Mouse (Mus musculus): Measurements from ENCODE around the gene Olfr437. TPM values are rescaled to one million over a fixed set of nuclear protein-coding genes. Genes with fewer than 3 reads are reported as not detected.
"Not testable (repeated sequence)": the region's sequence is repeated elsewhere in the genome, so short reads cannot be mapped to it uniquely, and the experiment has no call there.

The Olfr437 gene
- polyA plus RNA-seq (2016; fragmentation: Nextera tagmentation; extraction: Ambion mirVana), result not detected in 2 replicates

DNA sequence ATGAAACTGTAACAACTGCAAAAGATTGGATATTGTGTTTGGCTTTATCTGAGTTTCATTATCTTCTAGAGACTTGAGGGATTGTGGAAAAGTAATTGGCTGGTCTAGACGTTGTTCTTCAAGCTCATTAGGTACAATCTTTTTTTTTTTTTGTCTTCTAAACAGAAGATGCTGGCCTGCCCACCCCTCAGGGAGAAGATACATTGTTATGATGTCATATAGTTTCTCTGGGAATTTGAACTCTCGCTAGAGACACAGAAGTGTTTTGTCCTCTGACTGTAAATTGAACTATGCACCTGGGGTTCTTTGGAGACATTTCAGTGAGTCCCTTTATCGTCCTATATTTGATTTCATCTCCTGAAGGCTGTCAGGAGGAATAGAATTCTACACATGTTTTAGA is at the start of gene Olfr437:
Gene Olfr437 (plus strand): TSS at position 301 of the 400 bp plus-strand sequence.
- no peak within 1 kb of the TSS for H3K27ac ChIP-seq (replicated peaks)
- H3K9me3 ChIP-seq (replicated peaks), result no peaks in the 10 kb centered on the region
- H3K4me3 ChIP-seq, result no peak within 1 kb of the TSS
- whole genome bisulfite sequencing, result 82% methylated on average over 3 of the region's 3 CpGs
- no peaks in the 10 kb centered on the region for H3K4me1 ChIP-seq
- DNase-seq (ENCODE audit: low spot score), result no peak
- H3K27me3 ChIP-seq (ENCODE audit: low read depth, poor library complexity, severe bottlenecking), result no peaks in the 10 kb centered on the region
- no peaks in the 10 kb centered on the region for H3K36me3 ChIP-seq

DNA sequence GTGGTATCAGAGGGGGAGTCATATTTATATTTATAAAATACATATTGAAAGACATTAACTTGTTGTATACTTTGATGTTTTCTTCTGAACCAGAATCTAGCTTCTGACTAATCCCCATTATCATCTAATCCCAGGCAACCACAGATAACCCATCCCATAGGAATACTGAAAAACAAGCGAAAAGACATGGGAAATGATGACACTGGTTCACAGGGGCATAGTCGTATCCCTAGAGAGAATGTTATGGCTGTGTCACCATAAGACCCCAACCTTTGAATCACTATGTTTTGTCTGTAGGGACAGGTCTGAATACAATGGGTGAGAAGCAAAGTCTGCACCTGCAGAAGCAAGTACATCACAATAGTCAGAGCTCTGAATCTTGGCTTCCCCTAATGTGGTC is 16.8 kb upstream of the Olfr437 start, which contains the start of gene Olfr237-ps1:
Gene Olfr237-ps1 (plus strand): TSS at position 301 of the 400 bp plus-strand sequence.
- not testable (repeated sequence) for H3K27ac ChIP-seq (replicated peaks); H3K9me3 ChIP-seq (replicated peaks); H3K36me3 ChIP-seq; DNase-seq (ENCODE audit: low spot score); H3K27me3 ChIP-seq (ENCODE audit: low read depth, poor library complexity, severe bottlenecking); H3K4me1 ChIP-seq; H3K4me3 ChIP-seq
- WGBS, result 84% methylated on average over 2 of the region's 2 CpGs

DNA sequence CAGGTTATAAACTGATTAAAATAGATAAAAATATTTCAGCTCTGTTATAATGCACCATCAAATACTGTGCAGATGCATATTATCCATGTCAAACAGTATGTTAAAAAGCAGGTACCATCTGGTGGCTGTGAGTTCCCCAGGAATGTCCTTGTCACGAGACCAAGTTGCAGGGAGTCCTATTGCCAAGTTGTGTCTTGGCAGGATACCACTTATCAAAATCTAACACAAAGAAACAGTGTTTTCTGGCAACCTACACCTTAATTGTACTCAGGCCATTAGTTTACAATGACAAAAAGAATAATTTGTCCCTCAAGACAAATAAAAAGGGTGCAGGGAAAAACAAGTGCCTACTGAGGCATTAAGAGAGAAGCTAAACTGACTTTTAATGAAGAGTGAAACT is 3.6 kb upstream of the Olfr437 start:
- H3K27me3 ChIP-seq (ENCODE audit: low read depth, poor library complexity, severe bottlenecking), result no peaks in the 10 kb centered on the region
- no peaks in the 10 kb centered on the region for H3K9me3 ChIP-seq (replicated peaks)
- H3K4me1 ChIP-seq, result no peaks in the 10 kb centered on the region
- no peaks in the 10 kb centered on the region for H3K36me3 ChIP-seq
- H3K27ac ChIP-seq (replicated peaks), result no peak overlapping the region
- whole genome bisulfite sequencing, result 89% methylated on average over 1 of the region's 1 CpGs
- no peak for DNase-seq (ENCODE audit: low spot score)
- H3K4me3 ChIP-seq, result no peak overlapping the region

DNA sequence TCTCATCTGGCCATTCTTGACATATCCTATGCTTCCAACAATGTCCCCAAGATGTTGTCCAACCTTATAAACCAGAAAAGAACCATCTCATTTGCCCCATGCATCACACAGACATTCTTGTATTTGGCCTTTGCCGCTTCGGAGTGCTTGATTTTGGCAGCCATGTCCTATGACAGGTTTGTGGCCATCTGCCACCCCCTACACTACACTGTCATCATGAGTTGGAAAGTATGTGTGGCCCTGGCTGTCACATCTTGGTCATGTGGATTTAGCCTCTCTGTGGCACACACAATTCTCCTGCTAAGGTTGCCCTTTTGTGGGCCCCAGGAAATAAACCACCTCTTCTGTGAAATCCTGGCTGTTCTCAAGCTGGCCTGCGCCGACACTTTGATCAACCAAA is 4.2 kb downstream of the Olfr437 start:
- H3K36me3 ChIP-seq, result no peaks in the 10 kb centered on the region
- H3K27me3 ChIP-seq (ENCODE audit: low read depth, poor library complexity, severe bottlenecking), result no peaks in the 10 kb centered on the region
- H3K4me3 ChIP-seq, result no peak overlapping the region
- H3K27ac ChIP-seq (replicated peaks), result no peak overlapping the region
- WGBS, result 92% methylated on average over 4 of the region's 4 CpGs
- no peaks in the 10 kb centered on the region for H3K9me3 ChIP-seq (replicated peaks)
- no peak for DNase-seq (ENCODE audit: low spot score)
- no peaks in the 10 kb centered on the region for H3K4me1 ChIP-seq

- 83% methylated on average over 4 of the region's 4 CpGs for WGBS
These were observed 8.8 kb downstream of the Olfr437 start, which contains the start of gene Olfr13 for GRCm38 (mm10) chr6:43171840-43172239. Gene Olfr13 (plus strand): TSS chr6:43172140.

DNA sequence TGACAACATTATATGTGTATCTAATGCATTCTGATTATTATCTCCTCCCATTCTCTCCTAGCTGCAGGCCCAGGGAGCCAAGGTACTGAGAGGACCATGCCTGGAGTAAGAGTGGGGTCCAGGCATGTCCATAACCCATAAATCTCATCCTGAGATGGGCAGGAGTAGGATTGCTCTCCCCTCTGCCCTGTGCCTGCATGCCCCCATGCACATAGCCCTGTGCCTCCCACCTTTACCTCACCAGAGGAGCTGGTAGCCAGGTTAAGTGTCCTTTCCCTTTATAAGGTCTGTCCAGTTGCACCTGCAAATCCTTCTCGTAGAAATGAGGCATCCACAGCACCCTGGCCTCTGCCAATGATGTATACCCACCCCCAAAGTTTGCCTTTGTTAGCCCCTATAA is 15.0 kb downstream of the Olfr437 start:
- Histone ChIP-seq H3K4me1 (no peaks in the 10 kb centered on the region), H3K4me3 (no peak overlapping the region), H3K27ac (replicated peaks) (no peak overlapping the region), H3K27me3 (ENCODE audit: low read depth, poor library complexity, severe bottlenecking) (no peaks in the 10 kb centered on the region), H3K9me3 (replicated peaks) (no peaks in the 10 kb centered on the region), H3K36me3 (no peaks in the 10 kb centered on the region)
- DNase-seq (ENCODE audit: low spot score), result no peak
- WGBS, result 74% methylated on average over 1 of the region's 1 CpGs

More at GRCm38 (mm10) chr6:43171840-43172239, 8.8 kb downstream of the Olfr437 start, which contains the start of gene Olfr13:
- Histone ChIP-seq H3K9me3 (replicated peaks) (no peaks in the 10 kb centered on the region), H3K27ac (replicated peaks) (no peak within 1 kb of the TSS), H3K27me3 (ENCODE audit: low read depth, poor library complexity, severe bottlenecking) (no peaks in the 10 kb centered on the region), H3K4me3 (no peak within 1 kb of the TSS), H3K36me3 (no peaks in the 10 kb centered on the region), H3K4me1 (no peaks in the 10 kb centered on the region)
- DNase-seq (ENCODE audit: low spot score), result no peak

GRCm38 (mm10) chr6:43178584-43179501 is 15.8 kb downstream of the Olfr437 start:
- Histone ChIP-seq H3K9me3 (replicated peaks) (no peaks in the 10 kb centered on the region), H3K4me1 (no peaks in the 10 kb centered on the region), H3K36me3 (no peaks in the 10 kb centered on the region), H3K4me3 (no peak overlapping the region), H3K27ac (replicated peaks) (no peak overlapping the region), H3K27me3 (ENCODE audit: low read depth, poor library complexity, severe bottlenecking) (no peaks in the 10 kb centered on the region)
- DNase-seq (ENCODE audit: low spot score), result no peak
- WGBS, result 76% methylated on average over 6 of the region's 6 CpGs

GRCm38 (mm10) chr6:43190986-43191385 is 27.9 kb downstream of the Olfr437 start:
- Histone ChIP-seq H3K9me3 (replicated peaks) (no peaks in the 10 kb centered on the region), H3K4me3 (no peak overlapping the region)
- 93% methylated on average over 3 of the region's 3 CpGs for WGBS

DNA sequence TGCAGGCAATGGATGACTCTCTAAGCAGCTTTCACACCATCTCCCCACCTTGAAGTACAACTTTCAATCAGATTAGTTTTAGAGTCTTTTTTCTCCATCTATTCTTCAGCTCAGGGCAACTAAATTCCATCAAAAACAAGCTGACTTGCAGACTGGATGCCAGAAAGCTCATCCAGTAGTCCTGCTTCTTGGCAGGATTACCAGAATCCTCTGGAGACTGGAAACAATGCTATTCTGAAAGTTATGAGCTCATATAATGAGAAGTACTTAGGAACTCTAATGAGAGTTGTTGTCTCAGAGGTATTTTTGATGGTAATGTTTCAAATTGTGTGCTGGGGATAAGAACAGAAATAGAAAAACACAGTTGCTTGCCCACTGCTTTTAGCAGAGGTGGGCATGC is 33.7 kb downstream of the Olfr437 start, which contains the start of gene Olfr435:
Gene Olfr435 (plus strand): TSS at position 366 of the 400 bp plus-strand sequence.
- no peak within 1 kb of the TSS for H3K27ac ChIP-seq (replicated peaks)
- H3K27me3 ChIP-seq (ENCODE audit: low read depth, poor library complexity, severe bottlenecking), result no peaks in the 10 kb centered on the region
- H3K4me3 ChIP-seq, result no peak within 1 kb of the TSS
- no peak for DNase-seq (ENCODE audit: low spot score)
- H3K4me1 ChIP-seq, result no peaks in the 10 kb centered on the region
- no peaks in the 10 kb centered on the region for H3K36me3 ChIP-seq
- H3K9me3 ChIP-seq (replicated peaks), result no peaks in the 10 kb centered on the region

More at GRCm38 (mm10) chr6:43190986-43191385, 27.9 kb downstream of the Olfr437 start:
- Histone ChIP-seq H3K27me3 (ENCODE audit: low read depth, poor library complexity, severe bottlenecking) (no peaks in the 10 kb centered on the region), H3K36me3 (no peaks in the 10 kb centered on the region), H3K27ac (replicated peaks) (no peak overlapping the region), H3K4me1 (no peaks in the 10 kb centered on the region)
- no peak for DNase-seq (ENCODE audit: low spot score)

- Histone ChIP-seq H3K36me3 (no peaks in the 10 kb centered on the region), H3K4me1 (no peaks in the 10 kb centered on the region), H3K27ac (replicated peaks) (no peak overlapping the region), H3K9me3 (replicated peaks) (no peaks in the 10 kb centered on the region), H3K4me3 (no peak overlapping the region), H3K27me3 (ENCODE audit: low read depth, poor library complexity, severe bottlenecking) (no peaks in the 10 kb centered on the region)
- DNase-seq (ENCODE audit: low spot score), result no peak
- 77% methylated on average over 3 of the region's 3 CpGs for WGBS
These were observed 35.0 kb downstream of the Olfr437 start for GRCm38 (mm10) chr6:43198094-43198493.

DNA sequence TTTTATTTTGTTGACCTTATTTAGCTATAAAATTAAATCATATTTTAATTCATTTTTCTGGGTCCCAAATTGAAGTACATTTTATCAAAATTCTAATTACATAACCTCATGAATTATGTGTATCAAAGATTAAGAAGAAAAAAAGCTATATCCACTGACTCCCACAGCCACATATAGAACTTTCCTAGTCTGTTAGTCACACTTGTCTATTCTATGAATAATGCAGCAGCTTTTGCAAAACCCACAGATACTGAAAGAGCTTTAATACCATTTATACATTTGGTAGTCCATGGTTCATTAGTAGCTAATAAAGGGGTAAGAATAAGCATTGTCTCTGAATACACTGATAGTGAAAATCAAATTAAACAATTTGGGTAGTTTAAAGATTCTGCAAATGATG is 39.7 kb downstream of the Olfr437 start:
- H3K27ac ChIP-seq (replicated peaks), result no peak overlapping the region
- H3K36me3 ChIP-seq, result no peaks in the 10 kb centered on the region
- H3K27me3 ChIP-seq (ENCODE audit: low read depth, poor library complexity, severe bottlenecking), result no peaks in the 10 kb centered on the region
- no peak for DNase-seq (ENCODE audit: low spot score)
- H3K4me3 ChIP-seq, result no peak overlapping the region
- no peaks in the 10 kb centered on the region for H3K9me3 ChIP-seq (replicated peaks)
- H3K4me1 ChIP-seq, result no peaks in the 10 kb centered on the region

GRCm38 (mm10) chr6:43205355-43205754 is 42.3 kb downstream of the Olfr437 start:
- no peak overlapping the region for H3K4me3 ChIP-seq
- no peaks in the 10 kb centered on the region for H3K36me3 ChIP-seq
- no peaks in the 10 kb centered on the region for H3K9me3 ChIP-seq (replicated peaks)
- no peaks in the 10 kb centered on the region for H3K4me1 ChIP-seq
- 53% methylated on average over 2 of the region's 2 CpGs for WGBS
- no peaks in the 10 kb centered on the region for H3K27me3 ChIP-seq (ENCODE audit: low read depth, poor library complexity, severe bottlenecking)
- no peak for DNase-seq (ENCODE audit: low spot score)
- no peak overlapping the region for H3K27ac ChIP-seq (replicated peaks)

- H3K36me3 ChIP-seq; H3K27me3 ChIP-seq (ENCODE audit: low read depth, poor library complexity, severe bottlenecking): not testable (repeated sequence)
These were observed 49.8 kb downstream of the Olfr437 start, which contains the start of gene Olfr434 for GRCm38 (mm10) chr6:43212873-43213272. Gene Olfr434 (plus strand): TSS chr6:43213021.

More at GRCm38 (mm10) chr6:43212873-43213272, 49.8 kb downstream of the Olfr437 start, which contains the start of gene Olfr434:
- not testable (repeated sequence) for H3K9me3 ChIP-seq (replicated peaks); H3K27ac ChIP-seq (replicated peaks); H3K4me1 ChIP-seq; H3K4me3 ChIP-seq; DNase-seq (ENCODE audit: low spot score)

Measured in midbrain, embryonic 10.5 days (tissue).